Comparison of ENCODE assay signal across 13 mouse cellular contexts in genomic region chr9:57449715-57450114, GRCm38 (mm10). TPM values are rescaled to one million over a fixed set of nuclear protein-coding genes. Genes with fewer than 3 reads are reported as not detected.
DNase-seq lines count a peak whose midpoint lies in the region; ATAC-seq and TF ChIP-seq lines count a peak whose summit lies in the region.
"Had no signal": no experiment of that assay in that cellular context is flagged by ENCODE, and none has a peak within 500 bp of the region (broad histone marks: within the 10 kb centered on the region; RNA-seq: fewer than 3 reads in every experiment).

No protein-coding gene starts in this region.

- TF ChIP-seq CTCF in lung, embryonic 14.5 days (IDR thresholded peaks at IDR 0.05; ENCODE audit: low read depth) = peak; percentile 44
- peak; percentile 28; the same call in 1 of the 2 replicates for TF ChIP-seq CTCF in brain, embryonic 14.5 days (IDR thresholded peaks at IDR 0.05; ENCODE audit: borderline replicate concordance, extremely low read depth, insufficient read depth, insufficient read length)
- no peak for TF ChIP-seq CTCF in cerebellum, adult 2 months (IDR thresholded peaks at IDR 0.05; ENCODE audit: borderline replicate concordance, insufficient read depth, low read depth, low read length)

- H3K9ac ChIP-seq in lung, embryonic 14.5 days = no peak overlapping the region
- H3K9ac ChIP-seq: heart, embryonic 15.5 days had no signal

- no peak for ATAC-seq in lung, embryonic 14.5 days (ENCODE audit: insufficient read depth)
- ATAC-seq: activated CD4-positive, CD25-positive, alpha-beta regulatory T cell, adult 4 months had no signal

- no peak overlapping the region for H3K27ac ChIP-seq in lung, embryonic 14.5 days (ENCODE audit: low read depth)
- no peak overlapping the region for H3K27ac ChIP-seq in cerebellum, adult 2 months (ENCODE audit: insufficient read depth, low read length)
- H3K27ac ChIP-seq: heart, embryonic 15.5 days had no signal

- no peak overlapping the region for H3K4me2 ChIP-seq in lung, embryonic 14.5 days
- H3K4me2 ChIP-seq: heart, embryonic 15.5 days had no signal

- peak; percentile 34 to 55 for DNase-seq in cerebellum, postnatal 10 days
- DNase-seq in cerebellum, postnatal 4 days (ENCODE audit: low spot score in 2 of 2) = no peak
- no peak for DNase-seq in lung, embryonic 14.5 days
- DNase-seq in lung, postnatal 25 days (ENCODE audit: low spot score) = no peak
- DNase-seq in 416B (ENCODE audit: low read depth) = peak; percentile 24
- DNase-seq in brain, embryonic 14.5 days (ENCODE audit: low read depth) = no peak
- no peak for DNase-seq in cerebellum, adult 2 months
- no peak for DNase-seq in heart, adult 9 months (ENCODE audit: low spot score in 2 of 2)
- DNase-seq: kidney, adult 11 months; lung, postnatal 4 days; right cerebral cortex, postnatal 25 days had no signal

- 50% methylated on average over 1 of the region's 1 CpGs for WGBS in lung, embryonic 14.5 days
- WGBS in cerebellum, adult 2 months = 81% methylated on average over 1 of the region's 1 CpGs

- no peaks in the 10 kb centered on the region for H3K9me3 ChIP-seq in lung, embryonic 14.5 days (ENCODE audit: low read depth, low read length)
- H3K9me3 ChIP-seq: heart, embryonic 15.5 days had no signal

- H3K4me3 ChIP-seq in lung, embryonic 14.5 days (ENCODE audit: low read depth, low read length) = no peak overlapping the region
- no peak overlapping the region for H3K4me3 ChIP-seq in cerebellum, adult 2 months (replicated peaks; ENCODE audit: insufficient read depth, low read depth, low read length)
- H3K4me3 ChIP-seq: heart, embryonic 15.5 days had no signal

- no peak for TF ChIP-seq POLR2A in brain, embryonic 14.5 days (IDR thresholded peaks at IDR 0.05; ENCODE audit: borderline replicate concordance, extremely low read depth, insufficient read depth, insufficient read length, poor library complexity, severe bottlenecking)
- TF ChIP-seq POLR2A in cerebellum, adult 2 months (IDR thresholded peaks at IDR 0.05; ENCODE audit: borderline replicate concordance, insufficient read depth, low read length) = no peak

- no peaks in the 10 kb centered on the region for H3K27me3 ChIP-seq in lung, embryonic 14.5 days (ENCODE audit: insufficient read depth, low read length)
- no peaks in the 10 kb centered on the region for H3K27me3 ChIP-seq in cerebellum, adult 2 months (ENCODE audit: control insufficient read depth, insufficient read depth, low read length)
- H3K27me3 ChIP-seq: heart, embryonic 15.5 days had no signal

- no peaks in the 10 kb centered on the region for H3K36me3 ChIP-seq in lung, embryonic 14.5 days (ENCODE audit: insufficient read depth)
- H3K36me3 ChIP-seq: heart, embryonic 15.5 days had no signal

- no peaks in the 10 kb centered on the region for H3K4me1 ChIP-seq in lung, embryonic 14.5 days (ENCODE audit: insufficient read depth)
- H3K4me1 ChIP-seq in cerebellum, adult 2 months (ENCODE audit: control insufficient read depth, insufficient read depth, low read length) = peaks cover 7% of the 10 kb centered on the region; the same call in 1 of the 2 replicates
- H3K4me1 ChIP-seq: heart, embryonic 15.5 days had no signal

RNA-seq across cellular contexts. Expression of gene Ppcdc, which starts 9.8 kb away (rescaled TPM):
- polyA plus RNA-seq in lung, embryonic 14.5 days (2014; fragmentation: Nextera tagmentation; extraction: Ambion mirVana) = 22.5 and 23.7 TPM in 2 replicates
- 17.9 and 21.1 TPM in 2 replicates for polyA plus RNA-seq in brain, embryonic 14.5 days (2012; rRNA removed)
- polyA plus RNA-seq in cerebellum, adult 2 months (2012; rRNA removed) = 20.2 and 21.2 TPM in 2 replicates

RNA-seq across cellular contexts. Expression of gene Scamp5, which starts 18.1 kb away (rescaled TPM):
- polyA plus RNA-seq in lung, embryonic 14.5 days (2014; fragmentation: Nextera tagmentation; extraction: Ambion mirVana) = 4.4 and 4.9 TPM in 2 replicates
- polyA plus RNA-seq in brain, embryonic 14.5 days (2012; rRNA removed) = 222 and 241 TPM in 2 replicates
- polyA plus RNA-seq in cerebellum, adult 2 months (2012; rRNA removed) = 353 and 360 TPM in 2 replicates

RNA-seq across cellular contexts. Expression of gene Rpp25, which starts 54.1 kb away (rescaled TPM):
- polyA plus RNA-seq in lung, embryonic 14.5 days (2014; fragmentation: Nextera tagmentation; extraction: Ambion mirVana) = 2.3 and 2.4 TPM in 2 replicates
- 8.2 and 12.1 TPM in 2 replicates for polyA plus RNA-seq in brain, embryonic 14.5 days (2012; rRNA removed)
- polyA plus RNA-seq in cerebellum, adult 2 months (2012; rRNA removed) = 8.0 and 11.1 TPM in 2 replicates
- polyA plus RNA-seq: activated CD4-positive, CD25-positive, alpha-beta regulatory T cell, adult 4 months had no signal

Comparison
In these comparisons a context has a peak if more than half of its experiments do, and no peak if none do; other contexts are left out.
1. DNase-seq: peak in cerebellum, postnatal 10 days (2 of 2) and 416B (single experiment); none in cerebellum, postnatal 4 days (0 of 2), lung, embryonic 14.5 days (single experiment), lung, postnatal 25 days (single experiment), brain, embryonic 14.5 days (single experiment), cerebellum, adult 2 months (0 of 2) and heart, adult 9 months (0 of 2).
2. RNA of gene Scamp5, which starts 18.1 kb away (polyA plus RNA-seq): 353 to 360 TPM in cerebellum, adult 2 months and 222 to 241 TPM in brain, embryonic 14.5 days; 4.4 to 4.9 TPM in lung, embryonic 14.5 days; every median in the first group is over 10 times any median in the second.